Mouse (Mus musculus) CH12.LX (cell line): ENCODE data around the gene Itpk1. TPM values are rescaled to one million over a fixed set of nuclear protein-coding genes. Genes with fewer than 3 reads are reported as not detected.
A peak's percentile ranks its signal among the peaks of the same experiment; 100 is the strongest.

Source experiments
- DNase-seq: peaks from one replicate; pipeline ENCODE4 v3.0.0-alpha.2; 2013; ENCODE audit errors: extremely low read depth
- H3K27ac ChIP-seq: 2 replicates; pipeline ENCODE4 v1.5.1; 2012; ENCODE audit warnings: low read depth, mild to moderate bottlenecking, control low read depth, moderate library complexity; ENCODE audit not compliant: insufficient read depth
- H3K27me3 ChIP-seq: replicated peaks from 2 replicates; pipeline ENCODE3; 2012; ENCODE audit warnings: inconsistent platforms
- H3K36me3 ChIP-seq, 2 experiments: replicated peaks in 1 of 2; 2 replicates each; pipeline versions ENCODE3 to v1.6.1; 2012; ENCODE audit warnings: inconsistent platforms in 1 of 2, low read length in 1 of 2, mild to moderate bottlenecking in 1 of 2, mixed read lengths in 1 of 2, moderate library complexity in 1 of 2; ENCODE audit not compliant: control insufficient read depth in 1 of 2, insufficient read depth in 1 of 2
- H3K4me1 ChIP-seq, 2 experiments: 2 replicates each; pipeline ENCODE4 v1.6.1; 2012; ENCODE audit warnings: inconsistent platforms in 1 of 2, moderate library complexity in 1 of 2; ENCODE audit not compliant: insufficient read depth in 2 of 2, control insufficient read depth in 1 of 2
- H3K4me2 ChIP-seq: 2 replicates; pipeline ENCODE4 v1.6.1; 2012; ENCODE audit warnings: low read depth, mild to moderate bottlenecking, control low read depth; ENCODE audit not compliant: poor library complexity, insufficient read depth, severe bottlenecking
- H3K4me3 ChIP-seq, 3 experiments: fragments of 150-350 bp in 1 of 3; sonication (generic) in 1 of 3; replicated peaks in 1 of 3; 2 replicates each; pipeline versions ENCODE3 to v1.5.1; 2011 to 2012; ENCODE audit warnings: low read depth in 2 of 3, low read length in 2 of 3, mild to moderate bottlenecking in 2 of 3, moderate library complexity in 2 of 3, control low read depth in 1 of 3, improper control_type of control experiment in 1 of 3, inconsistent platforms in 1 of 3, mixed read lengths in 1 of 3; ENCODE audit not compliant: poor library complexity in 1 of 3
- H3K79me2 ChIP-seq: replicated peaks from 2 replicates; pipeline ENCODE4 v1.6.1; 2012; ENCODE audit warnings: mild to moderate bottlenecking, moderate library complexity; ENCODE audit not compliant: control insufficient read depth, poor library complexity, insufficient read depth, severe bottlenecking; ENCODE audit errors: extremely low read depth
- H3K9ac ChIP-seq: 2 replicates; pipeline ENCODE4 v1.6.1; 2012; ENCODE audit warnings: low read depth, mild to moderate bottlenecking, control low read depth, moderate library complexity; ENCODE audit not compliant: insufficient read depth
- H3K9me3 ChIP-seq: replicated peaks from 2 replicates; pipeline ENCODE3; 2012; ENCODE audit warnings: low read length, inconsistent platforms, mixed read lengths
- BHLHE40 ChIP-seq: IDR thresholded peaks from 2 replicates; pipeline ENCODE4 v1.6.1; 2011; ENCODE audit warnings: mild to moderate bottlenecking, low read depth, low read length, improper control_type of control experiment
- CHD1 ChIP-seq: IDR thresholded peaks from 2 replicates; pipeline ENCODE4 v1.6.1; 2012; ENCODE audit warnings: low read depth, low read length, improper control_type of control experiment, inconsistent platforms
- CTCF ChIP-seq, 2 experiments: IDR thresholded peaks in 1 of 2; conservative IDR thresholded peaks in 1 of 2; 2 replicates each; pipeline ENCODE4 v1.5.1; 2011 to 2012; ENCODE audit warnings: low read depth in 2 of 2, low read length in 2 of 2, improper control_type of control experiment in 1 of 2, inconsistent platforms in 1 of 2, mild to moderate bottlenecking in 1 of 2, moderate library complexity in 1 of 2
- E2F4 ChIP-seq: IDR thresholded peaks from 2 replicates; pipeline ENCODE4 v1.6.1; 2011; ENCODE audit warnings: low read depth, low read length, improper control_type of control experiment; ENCODE audit not compliant: insufficient replicate concordance
- ELF1 ChIP-seq: IDR thresholded peaks from 2 replicates; pipeline ENCODE4 v1.6.1; 2014; ENCODE audit warnings: low read depth, mild to moderate bottlenecking, inconsistent platforms, low read length, improper control_type of control experiment
- HCFC1 ChIP-seq: IDR thresholded peaks from 2 replicates; pipeline ENCODE4 v1.6.1; 2012; ENCODE audit warnings: low read depth, mild to moderate bottlenecking, inconsistent platforms, low read length, improper control_type of control experiment
- IRF4 ChIP-seq: IDR thresholded peaks from 2 replicates; pipeline ENCODE4 v1.6.1; 2014; ENCODE audit warnings: low read depth, mild to moderate bottlenecking, inconsistent platforms, low read length, improper control_type of control experiment
- JUND ChIP-seq: conservative IDR thresholded peaks from 2 replicates; pipeline ENCODE4 v1.6.1; 2011; ENCODE audit warnings: low read depth, low read length, improper control_type of control experiment
- KAT2A ChIP-seq: IDR thresholded peaks from 2 replicates; pipeline ENCODE4 v1.6.1; 2012; ENCODE audit warnings: low read length, improper control_type of control experiment, inconsistent platforms; ENCODE audit not compliant: insufficient replicate concordance
- MAFK ChIP-seq: IDR thresholded peaks from 2 replicates; pipeline ENCODE4 v1.6.1; 2011; ENCODE audit warnings: low read length, improper control_type of control experiment; ENCODE audit not compliant: insufficient replicate concordance
- MAX ChIP-seq: IDR thresholded peaks from 2 replicates; pipeline ENCODE4 v1.6.1; 2011; ENCODE audit warnings: low read length, improper control_type of control experiment
- MAZ ChIP-seq: IDR thresholded peaks from 2 replicates; pipeline ENCODE4 v1.6.1; 2012; ENCODE audit warnings: low read depth, mild to moderate bottlenecking, inconsistent platforms, low read length, improper control_type of control experiment, moderate library complexity
- MEF2A ChIP-seq: IDR thresholded peaks from 2 replicates; pipeline ENCODE4 v1.6.1; 2014; ENCODE audit warnings: low read depth, mild to moderate bottlenecking, inconsistent platforms, low read length, improper control_type of control experiment, borderline replicate concordance
- NRF1 ChIP-seq: IDR thresholded peaks from 2 replicates; pipeline ENCODE4 v1.6.1; 2014; ENCODE audit warnings: low read depth, mild to moderate bottlenecking, inconsistent platforms, low read length, improper control_type of control experiment, moderate library complexity
- RAD21 ChIP-seq: IDR thresholded peaks from 2 replicates; pipeline ENCODE4 v1.6.1; 2011; ENCODE audit warnings: low read depth, mild to moderate bottlenecking, low read length, improper control_type of control experiment, moderate library complexity
- SIN3A ChIP-seq: IDR thresholded peaks from 2 replicates; pipeline ENCODE4 v1.6.1; 2012; ENCODE audit warnings: low read length, improper control_type of control experiment, inconsistent platforms
- SMC3 ChIP-seq: IDR thresholded peaks from 2 replicates; pipeline ENCODE4 v1.6.1; 2011; ENCODE audit warnings: low read depth, low read length, improper control_type of control experiment
- TBP ChIP-seq: conservative IDR thresholded peaks from 2 replicates; pipeline ENCODE4 v1.6.1; 2011; ENCODE audit warnings: low read depth, low read length, improper control_type of control experiment
- TCF12 ChIP-seq: IDR thresholded peaks from 2 replicates; pipeline ENCODE4 v1.6.1; 2014; ENCODE audit warnings: low read depth, mild to moderate bottlenecking, inconsistent platforms, low read length, improper control_type of control experiment
- UBTF ChIP-seq: IDR thresholded peaks from 2 replicates; pipeline ENCODE4 v1.6.1; 2012; ENCODE audit warnings: low read depth, mild to moderate bottlenecking, inconsistent platforms, low read length, improper control_type of control experiment, moderate library complexity
- USF1 ChIP-seq: IDR thresholded peaks from 2 replicates; pipeline ENCODE4 v1.6.1; 2014; ENCODE audit warnings: low read depth, mild to moderate bottlenecking, inconsistent platforms, low read length, improper control_type of control experiment
- USF2 ChIP-seq: conservative IDR thresholded peaks from 2 replicates; pipeline ENCODE4 v1.6.1; 2011; ENCODE audit warnings: low read depth, low read length, improper control_type of control experiment
- ZMIZ1 ChIP-seq: IDR thresholded peaks from 2 replicates; pipeline ENCODE4 v1.6.1; 2012; ENCODE audit warnings: low read depth, mild to moderate bottlenecking, inconsistent platforms, low read length, improper control_type of control experiment
- ZNF384 ChIP-seq: IDR thresholded peaks from 2 replicates; pipeline ENCODE4 v1.6.1; 2012; ENCODE audit warnings: low read depth, low read length, improper control_type of control experiment, inconsistent platforms
- dilution Hi-C: fragments of 300-500 bp; cut with MboI; formaldehyde crosslinking; loops from 2 replicates; pipeline ENCODE4 v1.14.3; 2020; ENCODE audit warnings: low sequenced_read_pairs; ENCODE audit not compliant: extremely low pct_unique_long_range_greater_than_20kb, extremely low pct_ligation_motif_present
- in situ Hi-C: fragments of 300-500 bp; cut with MboI; formaldehyde crosslinking; loops from 3 replicates; pipeline ENCODE4 v1.14.3; 2019; ENCODE audit warnings: low sequenced_read_pairs, low pct_ligation_motif_present, low pct_unique_long_range_greater_than_20kb, mixed read lengths
- polyA plus RNA-seq: library from polyadenylated mRNA; unstranded; fragments of >175 nt; gene quantifications from 2 replicates; pipeline ENCODE4 v1.2.1, GENCODE M21; 2012; ENCODE audit warnings: low read depth; ENCODE audit not compliant: insufficient read length
- total RNA-seq, 2 experiments: library from RNA; depleted of rRNA; stranded (reverse); fragments of 300-350 nt in 1 of 2; fragments of >200 nt in 1 of 2; gene quantifications; 2 replicates each; pipeline ENCODE4 v1.2.3; 2012 to 2014

The Itpk1 gene
- total and polyA plus RNA-seq, 3 experiments = 14.0 to 25.1 (median 19.2) TPM

- H3K36me3 ChIP-seq = peaks cover 0 to 7% of the 10 kb centered on the region in 2 experiments
- peak overlapping the region; percentile 57; the same call in 1 of the 2 replicates for H3K4me2 ChIP-seq
- peak overlapping the region in 1 of 3 experiments; percentile 65 for H3K4me3 ChIP-seq
- dilution Hi-C loops = no loop called here
- TF ChIP-seq MAFK (no peak), KAT2A (no peak), CHD1 (no peak), ELF1 (no peak), USF1 (no peak), BHLHE40 (no peak), IRF4 (no peak), MEF2A (no peak), ZMIZ1 (no peak), E2F4 (no peak), JUND (no peak), USF2 (no peak)
- peaks cover 1% of the 10 kb centered on the region for H3K27me3 ChIP-seq
- peak overlapping the region; percentile 75 for H3K9ac ChIP-seq
- no peak overlapping the region for H3K27ac ChIP-seq
- no peak for DNase-seq
- no peaks in the 10 kb centered on the region for H3K9me3 ChIP-seq
- H3K79me2 ChIP-seq = peaks cover 13% of the 10 kb centered on the region
- in situ Hi-C loops = loop anchor here (5.0 kb wide), 2 partner anchors 129 to 179 kb away; no protein-coding TSS in a partner anchor
- H3K4me1 ChIP-seq = peaks cover 10 to 25% of the 10 kb centered on the region in 2 experiments; a peak in 3 of 4 replicates
Observed at GRCm38 (mm10) chr12:102705906-102706640, 1.3 kb upstream of the Itpk1 start.

- in situ Hi-C loops = loop anchor here (5.0 kb wide), 2 partner anchors 128 to 178 kb away; no protein-coding TSS in a partner anchor
- peak; percentile 71 for DNase-seq
- peaks cover 17% of the 10 kb centered on the region for H3K79me2 ChIP-seq
Observed at GRCm38 (mm10) chr12:102705216-102705871, 614 bp upstream of the Itpk1 start.

More at GRCm38 (mm10) chr12:102705216-102705871, 614 bp upstream of the Itpk1 start:
- Histone ChIP-seq H3K4me1 (peaks cover 10 to 33% of the 10 kb centered on the region in 2 experiments; a peak in 3 of 4 replicates), H3K9ac (peak overlapping the region; percentile 75), H3K4me2 (peak overlapping the region; percentile 57), H3K36me3 (peaks cover 0 to 10% of the 10 kb centered on the region in 2 experiments), H3K27me3 (peaks cover 1% of the 10 kb centered on the region), H3K4me3 (peak overlapping the region; percentile 65 to 80 (median 72)), H3K27ac (peak overlapping the region; percentile 20; the same call in 1 of the 2 replicates), H3K9me3 (no peaks in the 10 kb centered on the region)
- dilution Hi-C loops = no loop called here
- TF ChIP-seq HCFC1 = peak; percentile 27; the same call in 1 of the 2 replicates
- no peak for TF ChIP-seq SIN3A
- TF ChIP-seq TCF12 = 0 out of 2 replicates have a peak, but pooled peaks have one; percentile 29
- TF ChIP-seq MEF2A = 0 out of 2 replicates have a peak, but pooled peaks have one; percentile 23
- no peak for TF ChIP-seq UBTF
- TF ChIP-seq SMC3 = peak; percentile 40; the same call in 1 of the 2 replicates
- TF ChIP-seq TBP = no peak
- 0 out of 2 replicates have a peak, but pooled peaks have one; percentile 46 for TF ChIP-seq ELF1
- TF ChIP-seq BHLHE40 = peak; percentile 31; the same call in 1 of the 2 replicates
- no peak for TF ChIP-seq ZNF384
- TF ChIP-seq NRF1 = no peak
- 0 out of 2 replicates have a peak, but pooled peaks have one; percentile 30 for TF ChIP-seq MAZ
- TF ChIP-seq MAX = no peak
- TF ChIP-seq CTCF (conservative IDR thresholded peaks at IDR 0.05 in 1 of 2, IDR thresholded peaks at IDR 0.05 in 1 of 2; ENCODE audit: low read depth in 2 of 2, low read length in 2 of 2) = peak; percentile 31 to 81; a peak in 3 of 4 replicates
- TF ChIP-seq RAD21 = no peak; the same call in none of the 2 replicates
